Mouse (Mus musculus): ENCODE measurements around the gene Otof. TPM values are rescaled to one million over a fixed set of nuclear protein-coding genes. Genes with fewer than 3 reads are reported as not detected.
A peak's percentile ranks its signal among the peaks of the same experiment; 100 is the strongest.

Otof gene
- polyA plus RNA-seq, 1 experiment, result 0.23 TPM

GRCm38 (mm10) chr5:30485136-30485535, 23.4 kb upstream of the Otof start:
- no peak for TF ChIP-seq POLR2A (IDR thresholded peaks at IDR 0.05; ENCODE audit: control insufficient read depth, low read depth, low read length)
- no peak for TF ChIP-seq CTCF (IDR thresholded peaks at IDR 0.05; ENCODE audit: control insufficient read depth, insufficient read depth, insufficient replicate concordance, low read depth, low read length)

DNA sequence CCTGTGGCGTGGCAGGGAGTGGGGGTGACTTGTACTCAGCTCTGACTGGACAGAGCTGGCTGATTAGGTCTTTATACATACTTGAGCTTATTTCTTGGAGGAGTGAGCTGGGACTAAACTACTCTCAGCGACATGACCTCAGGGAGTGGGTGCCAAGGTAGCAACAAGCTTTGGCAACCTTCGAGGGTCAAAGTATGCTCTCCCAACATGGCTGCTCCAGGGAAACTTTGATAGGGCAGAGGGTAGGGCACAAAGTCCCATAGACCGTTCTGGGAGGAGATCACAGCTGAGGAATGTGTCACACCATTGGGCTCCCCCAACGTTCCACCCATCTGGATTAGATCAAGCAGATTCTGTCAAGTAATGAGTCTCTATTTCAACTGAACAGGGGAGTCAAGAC, 22.9 kb upstream of the Otof start:
- no peak overlapping the region for H3K4me3 ChIP-seq (ENCODE audit: control insufficient read depth, low read depth, low read length)
- TF ChIP-seq POLR2A (IDR thresholded peaks at IDR 0.05; ENCODE audit: control insufficient read depth, low read depth, low read length) (no peak), CTCF (IDR thresholded peaks at IDR 0.05; ENCODE audit: control insufficient read depth, insufficient read depth, insufficient replicate concordance, low read depth, low read length) (no peak)
- H3K27me3 ChIP-seq (ENCODE audit: control insufficient read depth, insufficient read depth, low read length), result no peaks in the 10 kb centered on the region
- H3K27ac ChIP-seq (ENCODE audit: control insufficient read depth, insufficient read depth, low read depth, low read length), result no peak overlapping the region
- H3K4me1 ChIP-seq (ENCODE audit: control insufficient read depth, insufficient read depth, low read length), result no peaks in the 10 kb centered on the region
- H3K36me3 ChIP-seq (ENCODE audit: control insufficient read depth, insufficient read depth, low read length), result no peaks in the 10 kb centered on the region

More at GRCm38 (mm10) chr5:30485136-30485535, 23.4 kb upstream of the Otof start:
- no peaks in the 10 kb centered on the region for H3K4me1 ChIP-seq (ENCODE audit: control insufficient read depth, insufficient read depth, low read length)
- H3K27ac ChIP-seq (ENCODE audit: control insufficient read depth, insufficient read depth, low read depth, low read length), result no peak overlapping the region
- no peaks in the 10 kb centered on the region for H3K36me3 ChIP-seq (ENCODE audit: control insufficient read depth, insufficient read depth, low read length)
- no peak overlapping the region for H3K4me3 ChIP-seq (ENCODE audit: control insufficient read depth, low read depth, low read length)
- H3K27me3 ChIP-seq (ENCODE audit: control insufficient read depth, insufficient read depth, low read length), result no peaks in the 10 kb centered on the region

DNA sequence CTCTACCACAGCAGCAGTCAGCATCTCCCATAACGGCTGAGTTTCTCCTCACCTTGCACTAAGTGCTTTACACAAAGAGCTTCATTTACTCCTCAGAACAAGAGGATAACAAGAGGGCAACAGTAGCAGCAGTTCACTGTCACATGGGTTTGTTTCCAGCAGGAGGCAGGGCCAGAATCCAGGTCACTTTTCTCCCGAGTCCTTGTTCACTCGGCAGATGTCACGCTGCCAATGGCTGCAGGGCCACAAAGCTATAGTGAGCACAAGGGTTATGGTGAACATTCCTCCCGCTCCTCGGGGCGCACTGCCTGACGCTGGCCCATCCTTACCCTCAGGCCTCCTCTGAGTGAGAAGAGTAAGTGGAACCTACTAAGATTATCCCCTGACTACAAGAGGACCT, 21.8 kb upstream of the Otof start:
- TF ChIP-seq POLR2A (IDR thresholded peaks at IDR 0.05; ENCODE audit: control insufficient read depth, low read depth, low read length) (no peak), CTCF (IDR thresholded peaks at IDR 0.05; ENCODE audit: control insufficient read depth, insufficient read depth, insufficient replicate concordance, low read depth, low read length) (no peak)
- no peaks in the 10 kb centered on the region for H3K27me3 ChIP-seq (ENCODE audit: control insufficient read depth, insufficient read depth, low read length)
- no peaks in the 10 kb centered on the region for H3K4me1 ChIP-seq (ENCODE audit: control insufficient read depth, insufficient read depth, low read length)
- no peaks in the 10 kb centered on the region for H3K36me3 ChIP-seq (ENCODE audit: control insufficient read depth, insufficient read depth, low read length)
- H3K4me3 ChIP-seq (ENCODE audit: control insufficient read depth, low read depth, low read length), result no peak overlapping the region
- no peak overlapping the region for H3K27ac ChIP-seq (ENCODE audit: control insufficient read depth, insufficient read depth, low read depth, low read length)

DNA sequence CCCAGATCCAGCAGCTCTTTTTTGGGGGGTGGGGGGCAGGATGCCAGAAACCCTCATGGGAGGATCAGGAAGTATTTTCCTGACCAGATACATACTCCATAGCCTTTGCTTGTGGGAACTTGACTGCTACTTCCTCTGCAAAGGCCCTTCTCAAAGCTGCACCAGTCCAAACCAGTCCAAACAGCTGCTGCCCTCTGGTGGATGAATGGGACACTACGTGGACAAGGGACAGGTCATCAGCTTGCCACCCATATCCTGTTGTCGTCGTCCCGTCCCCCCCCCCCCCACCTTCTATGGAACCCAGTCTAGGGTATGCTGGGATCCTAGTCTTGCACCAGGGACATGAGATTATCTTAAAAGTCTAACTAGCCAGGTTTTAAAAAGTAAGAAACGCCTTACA, 20.6 kb upstream of the Otof start:
- Histone ChIP-seq H3K27ac (ENCODE audit: control insufficient read depth, insufficient read depth, low read depth, low read length) (no peak overlapping the region), H3K27me3 (ENCODE audit: control insufficient read depth, insufficient read depth, low read length) (no peaks in the 10 kb centered on the region), H3K4me3 (ENCODE audit: control insufficient read depth, low read depth, low read length) (no peak overlapping the region), H3K4me1 (ENCODE audit: control insufficient read depth, insufficient read depth, low read length) (no peaks in the 10 kb centered on the region), H3K36me3 (ENCODE audit: control insufficient read depth, insufficient read depth, low read length) (no peaks in the 10 kb centered on the region)
- TF ChIP-seq CTCF (IDR thresholded peaks at IDR 0.05; ENCODE audit: control insufficient read depth, insufficient read depth, insufficient replicate concordance, low read depth, low read length) (peak; percentile 75; the same call in 1 of the 2 replicates), POLR2A (IDR thresholded peaks at IDR 0.05; ENCODE audit: control insufficient read depth, low read depth, low read length) (no peak)

- Histone ChIP-seq H3K4me3 (ENCODE audit: control insufficient read depth, low read depth, low read length) (no peak overlapping the region), H3K36me3 (ENCODE audit: control insufficient read depth, insufficient read depth, low read length) (no peaks in the 10 kb centered on the region)
These were observed 14.8 kb upstream of the Otof start for GRCm38 (mm10) chr5:30476534-30476933.

DNA sequence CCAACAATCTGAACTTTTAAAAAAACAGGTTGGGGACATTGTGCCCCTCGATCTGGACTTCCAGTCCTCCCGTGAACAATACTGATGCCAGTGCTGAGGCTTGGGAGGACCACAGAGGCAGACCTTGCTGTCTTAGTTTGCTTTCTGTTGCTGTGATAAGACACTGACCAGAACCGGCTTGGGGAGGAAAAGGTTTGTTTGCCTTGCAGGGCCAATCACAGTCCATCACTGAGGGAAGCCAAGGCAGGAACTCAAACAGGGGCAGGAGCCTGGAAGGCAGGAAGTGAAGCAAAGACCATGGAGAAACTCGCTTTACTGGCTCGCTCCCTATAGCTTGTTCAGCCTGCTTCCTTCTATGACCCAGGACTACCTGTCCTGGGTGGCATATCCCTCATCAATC, 10.4 kb upstream of the Otof start:
- H3K36me3 ChIP-seq (ENCODE audit: control insufficient read depth, insufficient read depth, low read length), result no peaks in the 10 kb centered on the region
- H3K27me3 ChIP-seq (ENCODE audit: control insufficient read depth, insufficient read depth, low read length), result no peaks in the 10 kb centered on the region
- no peak overlapping the region for H3K4me3 ChIP-seq (ENCODE audit: control insufficient read depth, low read depth, low read length)
- no peak overlapping the region for H3K27ac ChIP-seq (ENCODE audit: control insufficient read depth, insufficient read depth, low read depth, low read length)
- TF ChIP-seq POLR2A (IDR thresholded peaks at IDR 0.05; ENCODE audit: control insufficient read depth, low read depth, low read length), result no peak
- no peak for TF ChIP-seq CTCF (IDR thresholded peaks at IDR 0.05; ENCODE audit: control insufficient read depth, insufficient read depth, insufficient replicate concordance, low read depth, low read length)
- H3K4me1 ChIP-seq (ENCODE audit: control insufficient read depth, insufficient read depth, low read length), result peaks cover 3% of the 10 kb centered on the region

More at GRCm38 (mm10) chr5:30476534-30476933, 14.8 kb upstream of the Otof start:
- no peaks in the 10 kb centered on the region for H3K27me3 ChIP-seq (ENCODE audit: control insufficient read depth, insufficient read depth, low read length)
- peak; percentile 83; the same call in 1 of the 2 replicates for TF ChIP-seq CTCF (IDR thresholded peaks at IDR 0.05; ENCODE audit: control insufficient read depth, insufficient read depth, insufficient replicate concordance, low read depth, low read length)
- no peak for TF ChIP-seq POLR2A (IDR thresholded peaks at IDR 0.05; ENCODE audit: control insufficient read depth, low read depth, low read length)
- no peak overlapping the region for H3K27ac ChIP-seq (ENCODE audit: control insufficient read depth, insufficient read depth, low read depth, low read length)
- H3K4me1 ChIP-seq (ENCODE audit: control insufficient read depth, insufficient read depth, low read length), result no peaks in the 10 kb centered on the region

DNA sequence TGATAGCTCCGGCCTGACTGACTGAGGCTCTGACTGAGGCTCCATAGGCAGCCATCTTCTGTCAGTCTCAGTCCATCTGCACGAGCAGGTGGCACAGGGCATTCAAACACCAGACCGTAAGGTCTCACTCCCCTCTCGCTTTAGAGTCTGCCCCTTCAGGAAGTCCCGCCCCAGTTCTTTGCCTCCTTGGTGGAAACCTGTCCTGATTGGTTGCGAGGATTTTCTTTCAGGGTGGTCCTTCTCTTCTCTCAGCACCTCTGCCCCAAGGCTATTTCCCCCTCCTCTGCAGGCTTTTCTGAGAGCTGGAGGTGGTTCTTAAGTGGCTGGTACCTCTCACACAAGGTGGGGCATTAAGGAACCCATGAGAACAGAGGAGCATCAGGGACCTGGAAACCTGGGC, 8.7 kb upstream of the Otof start:
- Histone ChIP-seq H3K27ac (ENCODE audit: control insufficient read depth, insufficient read depth, low read depth, low read length) (no peak overlapping the region), H3K27me3 (ENCODE audit: control insufficient read depth, insufficient read depth, low read length) (no peaks in the 10 kb centered on the region), H3K4me3 (ENCODE audit: control insufficient read depth, low read depth, low read length) (no peak overlapping the region), H3K4me1 (ENCODE audit: control insufficient read depth, insufficient read depth, low read length) (peaks cover 15% of the 10 kb centered on the region), H3K36me3 (ENCODE audit: control insufficient read depth, insufficient read depth, low read length) (no peaks in the 10 kb centered on the region)
- TF ChIP-seq POLR2A (IDR thresholded peaks at IDR 0.05; ENCODE audit: control insufficient read depth, low read depth, low read length) (no peak), CTCF (IDR thresholded peaks at IDR 0.05; ENCODE audit: control insufficient read depth, insufficient read depth, insufficient replicate concordance, low read depth, low read length) (no peak)

- Histone ChIP-seq H3K27ac (ENCODE audit: control insufficient read depth, insufficient read depth, low read depth, low read length) (no peak overlapping the region), H3K36me3 (ENCODE audit: control insufficient read depth, insufficient read depth, low read length) (no peaks in the 10 kb centered on the region)
These were observed 4.6 kb upstream of the Otof start for GRCm38 (mm10) chr5:30466315-30466714.

More at GRCm38 (mm10) chr5:30466315-30466714, 4.6 kb upstream of the Otof start:
- Histone ChIP-seq H3K27me3 (ENCODE audit: control insufficient read depth, insufficient read depth, low read length) (no peaks in the 10 kb centered on the region), H3K4me1 (ENCODE audit: control insufficient read depth, insufficient read depth, low read length) (peaks cover 15% of the 10 kb centered on the region), H3K4me3 (ENCODE audit: control insufficient read depth, low read depth, low read length) (peak overlapping the region; percentile 88)
- no peak for TF ChIP-seq POLR2A (IDR thresholded peaks at IDR 0.05; ENCODE audit: control insufficient read depth, low read depth, low read length)
